Mouse (Mus musculus): Measurements from ENCODE around the gene Rasl11a.

GRCm38 (mm10) chr5:146806004-146806430 lies 38.9 kb upstream of the Rasl11a start:
- TF ChIP-seq CTCF (IDR thresholded peaks at IDR 0.05; ENCODE audit: low read depth) (no peak), EP300 (IDR thresholded peaks at IDR 0.05; ENCODE audit: low read depth) (no peak)

Measured in heart, postnatal 0 days (tissue).